1 mouse cellular context compared by ENCODE assay signal in genomic region chr7:101377741-101378262, GRCm38 (mm10).
TF ChIP-seq lines count a peak whose summit lies in the region.

No protein-coding gene starts in this region.

TF ChIP-seq in CH12.LX, 34 proteins besides CTCF, POLR2A, EP300 and RAD21 (continued from another document):
- peak; percentile 62; the same call in 1 of the 2 replicates for TF ChIP-seq ZMIZ1 (IDR thresholded peaks at IDR 0.05; ENCODE audit: low read depth, low read length)
- TF ChIP-seq MAFK (IDR thresholded peaks at IDR 0.05; ENCODE audit: insufficient replicate concordance, low read length) = peak; percentile 47; the same call in 1 of the 2 replicates
- peak; percentile 98 for TF ChIP-seq CHD2 (IDR thresholded peaks at IDR 0.05; ENCODE audit: low read length)
- TF ChIP-seq IRF4 (IDR thresholded peaks at IDR 0.05; ENCODE audit: low read depth, low read length) = peak; percentile 81
- TF ChIP-seq TCF12 (IDR thresholded peaks at IDR 0.05; ENCODE audit: low read depth, low read length) = peak; percentile 78
- TF ChIP-seq BHLHE40 (IDR thresholded peaks at IDR 0.05; ENCODE audit: low read depth, low read length) = peak; percentile 56
- TF ChIP-seq MAX (IDR thresholded peaks at IDR 0.05; ENCODE audit: low read length) = peak; percentile 81
- TF ChIP-seq UBTF (IDR thresholded peaks at IDR 0.05; ENCODE audit: low read depth, low read length) = no peak
- no peak for TF ChIP-seq GABPA (IDR thresholded peaks at IDR 0.05; ENCODE audit: insufficient replicate concordance, low read depth, low read length)
- peak; percentile 93 for TF ChIP-seq ETS1 (conservative IDR thresholded peaks at IDR 0.05; ENCODE audit: low read depth, low read length)
- no peak for TF ChIP-seq PAX5 (IDR thresholded peaks at IDR 0.05; ENCODE audit: low read length)
- no peak for TF ChIP-seq ZC3H11A (IDR thresholded peaks at IDR 0.05; ENCODE audit: low read depth, low read length)
- TF ChIP-seq POLR2AphosphoS2 (IDR thresholded peaks at IDR 0.05; ENCODE audit: low read depth, low read length) = 0 out of 2 replicates have a peak, but pooled peaks have one; percentile 31
- TF ChIP-seq SMC3 (IDR thresholded peaks at IDR 0.05; ENCODE audit: low read depth, low read length) = no peak
- no peak for TF ChIP-seq USF1 (IDR thresholded peaks at IDR 0.05; ENCODE audit: low read depth, low read length)
- 0 out of 2 replicates have a peak, but pooled peaks have one; percentile 37 for TF ChIP-seq RCOR1 (conservative IDR thresholded peaks at IDR 0.05; ENCODE audit: low read depth, low read length)
- TF ChIP-seq E2F4 (IDR thresholded peaks at IDR 0.05; ENCODE audit: insufficient replicate concordance, low read depth, low read length) = no peak
- TF ChIP-seq MEF2A (IDR thresholded peaks at IDR 0.05; ENCODE audit: borderline replicate concordance, low read depth, low read length) = peak; percentile 74; the same call in 1 of the 2 replicates
- peak; percentile 70; the same call in 1 of the 2 replicates for TF ChIP-seq MYC (IDR thresholded peaks at IDR 0.05; ENCODE audit: low read depth, low read length)
- peak; percentile 95 for TF ChIP-seq MAZ (IDR thresholded peaks at IDR 0.05; ENCODE audit: low read depth, low read length)
- TF ChIP-seq JUND (conservative IDR thresholded peaks at IDR 0.05; ENCODE audit: low read depth, low read length) = peak; percentile 69; the same call in 1 of the 2 replicates
- peak; percentile 86; the same call in 1 of the 2 replicates for TF ChIP-seq KAT2A (IDR thresholded peaks at IDR 0.05; ENCODE audit: insufficient replicate concordance, low read length)
- 0 out of 2 replicates have a peak, but pooled peaks have one; percentile 34 for TF ChIP-seq TBP (conservative IDR thresholded peaks at IDR 0.05; ENCODE audit: low read depth, low read length)
- TF ChIP-seq HCFC1 (IDR thresholded peaks at IDR 0.05; ENCODE audit: low read depth, low read length) = peak; percentile 77
- TF ChIP-seq CHD1 (IDR thresholded peaks at IDR 0.05; ENCODE audit: low read depth, low read length) = no peak
